Mouse (Mus musculus) midbrain, embryonic 16.5 days (tissue): ENCODE results near the gene Lpp. TPM values are rescaled to one million over a fixed set of nuclear protein-coding genes. Genes with fewer than 3 reads are reported as not detected.

ENCODE experiments used
- ATAC-seq: fragments of 200-750 bp; cut with Nextera tagmentation; 2 replicates; pipeline ENCODE4 v1.8.0; 2017; ENCODE audit warnings: moderate TSS enrichment
- H3K27ac ChIP-seq: fragments of 300-500 bp; sonication (generic); 2 replicates; pipeline ENCODE4 v1.5.1; 2014; ENCODE audit warnings: mild to moderate bottlenecking, low read length, mixed read lengths
- H3K27me3 ChIP-seq: fragments of 300-500 bp; sonication (generic); 2 replicates; pipeline ENCODE4 v1.6.1; 2014; ENCODE audit warnings: low read depth, low read length, mixed read lengths; ENCODE audit not compliant: control insufficient read depth, insufficient read depth
- H3K36me3 ChIP-seq: fragments of 300-500 bp; sonication (generic); 2 replicates; pipeline ENCODE4 v1.6.1; 2014; ENCODE audit warnings: mild to moderate bottlenecking, low read length, moderate library complexity, mixed read lengths; ENCODE audit not compliant: control insufficient read depth, insufficient read depth
- H3K4me1 ChIP-seq: fragments of 300-500 bp; sonication (generic); 2 replicates; pipeline ENCODE4 v1.6.1; 2014; ENCODE audit warnings: mild to moderate bottlenecking, low read length, mixed read lengths; ENCODE audit not compliant: control insufficient read depth, insufficient read depth
- H3K4me2 ChIP-seq: fragments of 300-500 bp; sonication (generic); 2 replicates; pipeline ENCODE4 v1.6.1; 2014; ENCODE audit warnings: mild to moderate bottlenecking, low read length, mixed read lengths
- H3K4me3 ChIP-seq: fragments of 300-500 bp; sonication (generic); 2 replicates; pipeline ENCODE4 v1.5.1; 2014; ENCODE audit warnings: low read depth, mild to moderate bottlenecking, low read length, moderate library complexity, mixed read lengths
- H3K9ac ChIP-seq: fragments of 300-500 bp; sonication (generic); 2 replicates; pipeline ENCODE4 v1.6.1; 2014; ENCODE audit warnings: low read depth, low read length, mixed read lengths
- H3K9me3 ChIP-seq: fragments of 300-500 bp; sonication (generic); replicated peaks from 2 replicates; pipeline ENCODE4 v1.6.1; 2014; ENCODE audit warnings: mild to moderate bottlenecking, low read length, mixed read lengths; ENCODE audit not compliant: control insufficient read depth, poor library complexity, severe bottlenecking
- WGBS: fragments of 180-500 bp; shearing (Covaris S2); extraction: QIAGEN DNeasy Blood & Tissue Kit; methylation state at CpG from one replicate; pipeline ENCODE4 v1.1.7; 2014; 5-methylcytosine and 5-hydroxymethylcytosine counted together
- polyA plus RNA-seq: library from polyadenylated mRNA; unstranded; fragments of >200 nt; fragmentation: Nextera tagmentation; extraction: Ambion mirVana; gene quantifications from 2 replicates; pipeline ENCODE4 v1.2.1, GENCODE M21; 2015

Gene Lpp
- polyA plus RNA-seq, 1 experiment from 2014 or later = 10.7 TPM

GRCm38 (mm10) chr16:24411281-24411680, 18.0 kb downstream of the Lpp start:
- H3K36me3 ChIP-seq = no peaks in the 10 kb centered on the region
- H3K4me2 ChIP-seq = no peak overlapping the region
- no peaks in the 10 kb centered on the region for H3K4me1 ChIP-seq
- no peaks in the 10 kb centered on the region for H3K27me3 ChIP-seq
- H3K27ac ChIP-seq = no peak overlapping the region
- H3K4me3 ChIP-seq = no peak overlapping the region
- H3K9ac ChIP-seq = no peak overlapping the region
- 94% methylated on average over 6 of the region's 6 CpGs for WGBS
- H3K9me3 ChIP-seq = peaks cover 3% of the 10 kb centered on the region; the same call in 1 of the 2 replicates
- no peak for ATAC-seq

DNA sequence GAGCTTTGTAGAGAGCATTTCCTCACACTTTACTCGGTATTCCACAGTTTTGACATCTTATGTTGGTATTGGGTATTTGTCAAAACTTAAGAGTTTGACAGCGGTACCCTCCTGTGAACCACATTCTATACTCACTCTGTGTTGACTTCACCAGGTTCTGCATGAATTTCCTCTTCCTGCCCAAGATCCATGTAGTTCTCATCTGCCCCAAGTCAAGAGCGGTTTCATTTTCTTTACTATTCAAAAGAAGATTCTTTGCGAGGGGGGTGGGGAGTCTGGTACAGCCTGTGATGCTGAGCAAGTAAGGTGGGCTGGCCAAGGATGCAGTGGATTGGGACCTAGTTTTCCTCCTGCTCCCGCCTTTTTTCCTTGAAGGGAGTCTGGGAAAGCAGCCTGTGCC, 18.9 kb downstream of the Lpp start:
- Histone ChIP-seq H3K36me3 (no peaks in the 10 kb centered on the region), H3K9ac (no peak overlapping the region), H3K27ac (no peak overlapping the region), H3K4me2 (no peak overlapping the region), H3K9me3 (no peaks in the 10 kb centered on the region), H3K4me3 (no peak overlapping the region), H3K27me3 (no peaks in the 10 kb centered on the region), H3K4me1 (no peaks in the 10 kb centered on the region)
- no peak for ATAC-seq
- WGBS = 94% methylated on average over 5 of the region's 5 CpGs

DNA sequence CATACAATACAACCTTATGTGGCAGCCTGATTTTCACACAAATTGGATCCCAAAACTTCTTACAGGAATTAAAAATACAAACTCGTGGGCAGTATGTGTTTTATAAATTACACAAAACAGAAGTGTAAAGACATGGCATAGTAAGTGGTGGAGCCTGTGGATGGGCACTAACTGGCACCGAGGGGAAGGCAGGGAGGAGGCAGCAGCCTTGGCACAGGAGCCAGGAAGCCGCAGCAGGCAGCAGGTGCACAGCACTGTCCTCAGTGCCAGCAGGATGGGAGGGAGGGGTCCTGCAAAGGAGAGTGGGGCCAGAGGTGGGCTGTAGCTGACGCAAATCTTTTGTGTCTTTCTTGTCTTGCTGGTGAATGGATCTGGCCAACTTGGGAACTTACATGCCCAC, 19.8 kb downstream of the Lpp start:
- Histone ChIP-seq H3K4me1 (no peaks in the 10 kb centered on the region), H3K27me3 (no peaks in the 10 kb centered on the region), H3K9me3 (no peaks in the 10 kb centered on the region), H3K4me3 (no peak overlapping the region), H3K36me3 (no peaks in the 10 kb centered on the region), H3K9ac (no peak overlapping the region), H3K27ac (no peak overlapping the region), H3K4me2 (no peak overlapping the region)
- WGBS = 79% methylated on average over 4 of the region's 4 CpGs
- no peak for ATAC-seq

- H3K4me2 ChIP-seq = no peak overlapping the region
These were observed 24.7 kb downstream of the Lpp start for GRCm38 (mm10) chr16:24418022-24418421.

GRCm38 (mm10) chr16:24420603-24421120, 27.4 kb downstream of the Lpp start:
- no peak overlapping the region for H3K27ac ChIP-seq
- WGBS = 76% methylated on average over 5 of the region's 5 CpGs
- H3K4me1 ChIP-seq = peaks cover 10% of the 10 kb centered on the region
- no peak for ATAC-seq
- no peak overlapping the region for H3K4me2 ChIP-seq
- no peaks in the 10 kb centered on the region for H3K27me3 ChIP-seq
- no peak overlapping the region for H3K4me3 ChIP-seq
- no peak overlapping the region for H3K9ac ChIP-seq
- H3K9me3 ChIP-seq = no peaks in the 10 kb centered on the region
- no peaks in the 10 kb centered on the region for H3K36me3 ChIP-seq

More at GRCm38 (mm10) chr16:24418022-24418421, 24.7 kb downstream of the Lpp start:
- H3K27me3 ChIP-seq = no peaks in the 10 kb centered on the region
- H3K9me3 ChIP-seq = no peaks in the 10 kb centered on the region
- WGBS = 74% methylated on average over 4 of the region's 4 CpGs
- peaks cover 10% of the 10 kb centered on the region for H3K4me1 ChIP-seq
- no peak overlapping the region for H3K9ac ChIP-seq
- no peak overlapping the region for H3K4me3 ChIP-seq
- ATAC-seq = no peak
- no peaks in the 10 kb centered on the region for H3K36me3 ChIP-seq
- no peak overlapping the region for H3K27ac ChIP-seq

DNA sequence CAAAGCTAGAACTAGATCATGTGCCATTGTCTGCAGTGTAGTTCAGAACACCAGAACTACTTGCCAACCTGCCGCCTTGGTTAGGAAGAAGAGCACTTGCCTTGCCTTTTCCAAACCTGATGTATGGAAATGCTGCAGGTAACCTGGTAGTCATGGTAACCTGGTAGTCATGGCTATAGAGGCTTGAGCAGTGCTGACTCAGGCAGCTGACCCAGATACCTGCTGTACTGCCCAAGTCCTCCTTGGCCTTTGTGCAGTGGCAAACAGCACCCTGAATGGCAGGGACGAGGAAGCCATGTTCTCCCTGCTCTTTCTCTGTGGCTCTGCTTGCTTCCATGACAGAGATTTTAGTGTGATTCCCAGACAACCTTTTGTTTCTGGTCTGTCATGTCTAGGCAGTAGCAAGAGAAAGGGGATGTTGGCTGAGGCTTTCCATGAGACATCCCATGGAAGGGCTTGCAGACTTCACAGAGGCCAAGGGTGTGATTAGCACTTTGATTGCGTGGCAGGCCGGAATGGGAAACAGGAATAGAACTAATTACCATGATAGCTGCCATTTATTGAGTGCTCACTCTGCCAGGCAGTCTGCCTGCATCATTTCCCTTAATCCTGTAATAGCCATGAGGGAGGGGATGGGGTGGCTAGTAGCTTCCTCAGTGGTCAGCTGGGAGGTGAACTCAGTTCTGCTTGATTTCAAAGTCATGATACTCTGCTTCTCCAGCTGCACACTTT, 28.5 kb downstream of the Lpp start:
- 43% methylated on average over 4 of the region's 4 CpGs for WGBS
- H3K27me3 ChIP-seq = no peaks in the 10 kb centered on the region
- H3K4me2 ChIP-seq = no peak overlapping the region

DNA sequence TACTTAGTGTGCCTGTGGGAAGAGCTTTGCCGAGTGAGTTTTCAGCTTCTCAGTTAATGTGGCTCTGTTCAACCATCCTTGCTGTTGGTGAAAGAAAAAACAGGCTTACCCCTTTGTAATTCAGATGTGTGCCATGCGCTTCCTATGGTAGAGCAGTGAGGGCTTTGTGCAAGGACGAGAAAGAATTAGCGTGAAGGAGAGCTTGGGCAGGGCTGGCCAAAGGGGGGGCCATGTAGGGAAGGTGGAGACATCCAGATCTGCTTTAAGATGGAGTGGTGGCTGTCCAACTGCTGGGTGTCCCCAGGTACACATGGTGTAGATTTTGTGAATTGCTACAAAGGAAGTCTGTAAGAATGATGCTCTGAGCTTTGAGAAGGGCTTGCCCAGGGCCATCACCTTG, 29.9 kb downstream of the Lpp start:
- Histone ChIP-seq H3K4me3 (no peak overlapping the region), H3K4me2 (no peak overlapping the region), H3K36me3 (no peaks in the 10 kb centered on the region), H3K27me3 (no peaks in the 10 kb centered on the region), H3K27ac (no peak overlapping the region), H3K9me3 (no peaks in the 10 kb centered on the region), H3K4me1 (peaks cover 10% of the 10 kb centered on the region), H3K9ac (no peak overlapping the region)
- WGBS = 24% methylated on average over 4 of the region's 4 CpGs
- ATAC-seq = no peak

More for the DNA sequence above, 28.5 kb downstream of the Lpp start:
- H3K27ac ChIP-seq = no peak overlapping the region
- no peak overlapping the region for H3K4me3 ChIP-seq
- H3K9ac ChIP-seq = no peak overlapping the region
- ATAC-seq = peak; percentile 72; the same call in 1 of the 2 replicates
- H3K9me3 ChIP-seq = no peaks in the 10 kb centered on the region
- no peaks in the 10 kb centered on the region for H3K36me3 ChIP-seq
- H3K4me1 ChIP-seq = peaks cover 10% of the 10 kb centered on the region

GRCm38 (mm10) chr16:24423751-24424150, 30.4 kb downstream of the Lpp start:
- Histone ChIP-seq H3K9me3 (no peaks in the 10 kb centered on the region), H3K36me3 (no peaks in the 10 kb centered on the region), H3K4me3 (no peak overlapping the region), H3K27ac (no peak overlapping the region), H3K9ac (no peak overlapping the region), H3K4me1 (peaks cover 10% of the 10 kb centered on the region), H3K4me2 (no peak overlapping the region), H3K27me3 (no peaks in the 10 kb centered on the region)
- 74% methylated on average over 4 of the region's 4 CpGs for WGBS
- no peak for ATAC-seq

- Histone ChIP-seq H3K9me3 (no peaks in the 10 kb centered on the region), H3K4me2 (no peak overlapping the region), H3K4me3 (no peak overlapping the region), H3K36me3 (no peaks in the 10 kb centered on the region), H3K4me1 (peaks cover 10% of the 10 kb centered on the region), H3K27ac (no peak overlapping the region), H3K27me3 (no peaks in the 10 kb centered on the region), H3K9ac (no peak overlapping the region)
- WGBS = 83% methylated on average over 12 of the region's 12 CpGs
- peak; percentile 32; the same call in 1 of the 2 replicates for ATAC-seq
These were observed 31.2 kb downstream of the Lpp start for GRCm38 (mm10) chr16:24424356-24424977.
